Mouse (Mus musculus) embryonic facial prominence, embryonic 10.5 days (tissue): ENCODE measurements around the gene Rhov. TPM values are rescaled to one million over a fixed set of nuclear protein-coding genes. Genes with fewer than 3 reads are reported as not detected.

Experiments used
- DNase-seq: peaks from one replicate; pipeline ENCODE4 v3.0.0-alpha.2; 2017; ENCODE audit warnings: low spot score
- H3K27ac ChIP-seq: fragments of 300-500 bp; sonication (generic); replicated peaks from 2 replicates; pipeline ENCODE4 v1.5.1; 2016; ENCODE audit warnings: mild to moderate bottlenecking
- H3K27me3 ChIP-seq: fragments of 300-500 bp; sonication (generic); replicated peaks from 2 replicates; pipeline ENCODE4 v1.6.1; 2016; ENCODE audit warnings: low read depth, mild to moderate bottlenecking; ENCODE audit not compliant: poor library complexity, severe bottlenecking
- H3K36me3 ChIP-seq: fragments of 300-500 bp; sonication (generic); replicated peaks from 2 replicates; pipeline ENCODE4 v1.6.1; 2016; ENCODE audit warnings: mild to moderate bottlenecking, moderate library complexity
- H3K4me1 ChIP-seq: fragments of 300-500 bp; sonication (generic); 2 replicates; pipeline ENCODE4 v1.6.1; 2016
- H3K4me3 ChIP-seq: fragments of 300-500 bp; sonication (generic); 2 replicates; pipeline ENCODE4 v1.5.1; 2016; ENCODE audit warnings: mild to moderate bottlenecking, moderate library complexity
- H3K9me3 ChIP-seq: fragments of 300-500 bp; sonication (generic); 2 replicates; pipeline ENCODE4 v1.6.1; 2016; ENCODE audit warnings: mild to moderate bottlenecking
- WGBS: fragments of 180-500 bp; shearing (Covaris S2); methylation state at CpG from one replicate; pipeline ENCODE4 v1.1.7; 2016; 5-methylcytosine and 5-hydroxymethylcytosine counted together
- polyA plus RNA-seq: library from polyadenylated mRNA; unstranded; fragments of >200 nt; fragmentation: Nextera tagmentation; extraction: Ambion mirVana; gene quantifications from 2 replicates; pipeline ENCODE4 v1.2.1, GENCODE M21; 2016

The Rhov gene
- polyA plus RNA-seq, 1 experiment from 2014 or later: 2.5 TPM

GRCm38 (mm10) chr2:119287372-119287771 is 16.3 kb upstream of the Rhov start:
- Histone ChIP-seq H3K4me1 (peaks cover 19% of the 10 kb centered on the region), H3K4me3 (no peak overlapping the region), H3K9me3 (no peaks in the 10 kb centered on the region), H3K36me3 (peaks cover 24% of the 10 kb centered on the region), H3K27me3 (peaks cover 7% of the 10 kb centered on the region; the same call in 1 of the 2 replicates), H3K27ac (no peak overlapping the region)
- DNase-seq: no peak
- WGBS: 90% methylated on average over 5 of the region's 5 CpGs

GRCm38 (mm10) chr2:119281899-119282565 is 11.0 kb upstream of the Rhov start:
- Histone ChIP-seq H3K36me3 (no peaks in the 10 kb centered on the region), H3K27me3 (no peaks in the 10 kb centered on the region), H3K9me3 (no peaks in the 10 kb centered on the region), H3K4me1 (no peaks in the 10 kb centered on the region), H3K27ac (no peak overlapping the region), H3K4me3 (no peak overlapping the region)
- DNase-seq: no peak
- 86% methylated on average over 7 of the region's 7 CpGs for WGBS

- WGBS: 88% methylated on average over 23 of the region's 23 CpGs
- Histone ChIP-seq H3K4me3 (no peak overlapping the region), H3K9me3 (no peaks in the 10 kb centered on the region), H3K36me3 (no peaks in the 10 kb centered on the region), H3K4me1 (no peaks in the 10 kb centered on the region), H3K27ac (no peak overlapping the region), H3K27me3 (no peaks in the 10 kb centered on the region)
- DNase-seq: no peak
These were observed 6.7 kb upstream of the Rhov start for GRCm38 (mm10) chr2:119277810-119278209.

- no peak overlapping the region for H3K4me3 ChIP-seq
- no peaks in the 10 kb centered on the region for H3K9me3 ChIP-seq
- no peaks in the 10 kb centered on the region for H3K27me3 ChIP-seq
- no peak for DNase-seq
- no peak overlapping the region for H3K27ac ChIP-seq
- no peaks in the 10 kb centered on the region for H3K36me3 ChIP-seq
- WGBS: 83% methylated on average over 7 of the region's 7 CpGs
- no peaks in the 10 kb centered on the region for H3K4me1 ChIP-seq
These were observed 5.9 kb upstream of the Rhov start for GRCm38 (mm10) chr2:119276926-119277325.

GRCm38 (mm10) chr2:119274126-119274525 is 3.1 kb upstream of the Rhov start:
- H3K9me3 ChIP-seq: no peaks in the 10 kb centered on the region
- 86% methylated on average over 1 of the region's 1 CpGs for WGBS
- H3K27me3 ChIP-seq: peaks cover 19% of the 10 kb centered on the region
- DNase-seq: no peak
- H3K27ac ChIP-seq: no peak overlapping the region
- H3K4me1 ChIP-seq: peaks cover 10% of the 10 kb centered on the region
- H3K36me3 ChIP-seq: no peaks in the 10 kb centered on the region
- H3K4me3 ChIP-seq: no peak overlapping the region

GRCm38 (mm10) chr2:119270286-119270642 is 808 bp downstream of the Rhov start:
- H3K36me3 ChIP-seq: no peaks in the 10 kb centered on the region
- no peaks in the 10 kb centered on the region for H3K9me3 ChIP-seq
- peak overlapping the region; percentile 69 for H3K4me3 ChIP-seq
- 46% methylated on average over 9 of the region's 9 CpGs for WGBS
- DNase-seq: no peak
- peaks cover 29% of the 10 kb centered on the region for H3K27me3 ChIP-seq
- H3K4me1 ChIP-seq: peaks cover 10% of the 10 kb centered on the region
- no peak overlapping the region for H3K27ac ChIP-seq

- no peaks in the 10 kb centered on the region for H3K9me3 ChIP-seq
- 85% methylated on average over 5 of the region's 5 CpGs for WGBS
- peaks cover 10% of the 10 kb centered on the region for H3K4me1 ChIP-seq
- H3K27me3 ChIP-seq: peaks cover 7% of the 10 kb centered on the region
- DNase-seq: no peak
- no peak overlapping the region for H3K27ac ChIP-seq
- H3K4me3 ChIP-seq: no peak overlapping the region
- H3K36me3 ChIP-seq: no peaks in the 10 kb centered on the region
These were observed 7.3 kb downstream of the Rhov start for GRCm38 (mm10) chr2:119263813-119264212.

GRCm38 (mm10) chr2:119262978-119263377 is 8.1 kb downstream of the Rhov start:
- no peaks in the 10 kb centered on the region for H3K36me3 ChIP-seq
- no peak overlapping the region for H3K27ac ChIP-seq
- no peak overlapping the region for H3K4me3 ChIP-seq
- no peaks in the 10 kb centered on the region for H3K9me3 ChIP-seq
- DNase-seq: peak; percentile 33
- 31% methylated on average over 8 of the region's 8 CpGs for WGBS
- no peaks in the 10 kb centered on the region for H3K27me3 ChIP-seq
- peaks cover 10% of the 10 kb centered on the region for H3K4me1 ChIP-seq

GRCm38 (mm10) chr2:119261326-119261725 is 9.7 kb downstream of the Rhov start:
- H3K36me3 ChIP-seq: no peaks in the 10 kb centered on the region
- H3K4me3 ChIP-seq: no peak overlapping the region
- DNase-seq: no peak
- 61% methylated on average over 2 of the region's 2 CpGs for WGBS
- no peak overlapping the region for H3K27ac ChIP-seq
- peaks cover 10% of the 10 kb centered on the region for H3K4me1 ChIP-seq
- H3K27me3 ChIP-seq: no peaks in the 10 kb centered on the region
- H3K9me3 ChIP-seq: no peaks in the 10 kb centered on the region

GRCm38 (mm10) chr2:119260518-119260917 is 10.6 kb downstream of the Rhov start:
- no peak overlapping the region for H3K4me3 ChIP-seq
- no peaks in the 10 kb centered on the region for H3K36me3 ChIP-seq
- H3K27ac ChIP-seq: no peak overlapping the region
- H3K27me3 ChIP-seq: peaks cover 3% of the 10 kb centered on the region
- 86% methylated on average over 1 of the region's 1 CpGs for WGBS
- DNase-seq: no peak
- no peaks in the 10 kb centered on the region for H3K9me3 ChIP-seq
- H3K4me1 ChIP-seq: peaks cover 10% of the 10 kb centered on the region

- no peaks in the 10 kb centered on the region for H3K9me3 ChIP-seq
- WGBS: 16% methylated on average over 7 of the region's 7 CpGs
- no peak for DNase-seq
These were observed 16.1 kb downstream of the Rhov start for GRCm38 (mm10) chr2:119254976-119255375.

GRCm38 (mm10) chr2:119250826-119251478 is 20.1 kb downstream of the Rhov start:
- 0 out of 2 replicates have a peak, but pooled peaks cover 4% of the 10 kb centered on the region for H3K36me3 ChIP-seq
- H3K27me3 ChIP-seq: peaks cover 25% of the 10 kb centered on the region
- peaks cover 12% of the 10 kb centered on the region for H3K4me1 ChIP-seq
- DNase-seq: peak; percentile 89
- no peaks in the 10 kb centered on the region for H3K9me3 ChIP-seq
- peak overlapping the region; percentile 26; the same call in 1 of the 2 replicates for H3K4me3 ChIP-seq
- 15% methylated on average over 11 of the region's 11 CpGs for WGBS
- H3K27ac ChIP-seq: peak overlapping the region; percentile 40; the same call in 1 of the 2 replicates

More at GRCm38 (mm10) chr2:119254976-119255375, 16.1 kb downstream of the Rhov start:
- H3K27me3 ChIP-seq: peaks cover 25% of the 10 kb centered on the region
- peaks cover 6% of the 10 kb centered on the region for H3K4me1 ChIP-seq
- H3K4me3 ChIP-seq: no peak overlapping the region
- H3K36me3 ChIP-seq: no peaks in the 10 kb centered on the region
- H3K27ac ChIP-seq: no peak overlapping the region

GRCm38 (mm10) chr2:119250377-119250776 is 20.7 kb downstream of the Rhov start:
- H3K27ac ChIP-seq: no peak overlapping the region
- H3K4me3 ChIP-seq: no peak overlapping the region
- DNase-seq: no peak
- H3K27me3 ChIP-seq: peaks cover 21% of the 10 kb centered on the region
- peaks cover 12% of the 10 kb centered on the region for H3K4me1 ChIP-seq
- 67% methylated on average over 5 of the region's 5 CpGs for WGBS
- H3K36me3 ChIP-seq: 0 out of 2 replicates have a peak, but pooled peaks cover 4% of the 10 kb centered on the region
- H3K9me3 ChIP-seq: no peaks in the 10 kb centered on the region
